Mouse (Mus musculus) megakaryocyte progenitor cell, adult 5-6 weeks (primary cell): ENCODE measurements at regions not wholly inside any gene's neighbourhood (a gene's known extent, or its start where the extent isn't known, plus 50 kb on each side); places are given as distances from the start of the nearest gene placed in this dataset.

Experiments used
- ATAC-seq: replicated peaks from 2 replicates; pipeline ENCODE4 v1.8.0; 2016; ENCODE audit warnings: mild to moderate bottlenecking, moderate TSS enrichment, inconsistent platforms; ENCODE audit not compliant: poor library complexity

DNA sequence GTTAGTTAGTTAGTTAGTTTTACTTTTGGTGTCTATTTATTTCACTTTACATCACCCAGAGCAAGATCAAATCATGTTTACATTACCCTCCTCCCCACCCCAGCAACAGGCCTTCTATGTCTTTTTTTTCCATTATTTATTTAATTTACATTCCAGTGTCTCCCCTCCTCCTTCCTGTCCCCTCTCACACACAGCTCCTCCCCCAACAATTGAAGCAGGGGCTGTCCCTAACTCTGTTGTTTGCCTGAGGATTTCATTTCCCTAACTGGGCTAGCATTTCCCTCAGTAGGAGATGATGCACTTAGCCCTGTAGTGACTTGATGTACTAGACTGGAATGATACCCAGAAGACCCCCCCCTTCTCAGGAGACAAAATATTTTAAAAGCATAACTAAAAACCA lies 249.9 kb upstream of the Ldb2 start:
- no peak for ATAC-seq

DNA sequence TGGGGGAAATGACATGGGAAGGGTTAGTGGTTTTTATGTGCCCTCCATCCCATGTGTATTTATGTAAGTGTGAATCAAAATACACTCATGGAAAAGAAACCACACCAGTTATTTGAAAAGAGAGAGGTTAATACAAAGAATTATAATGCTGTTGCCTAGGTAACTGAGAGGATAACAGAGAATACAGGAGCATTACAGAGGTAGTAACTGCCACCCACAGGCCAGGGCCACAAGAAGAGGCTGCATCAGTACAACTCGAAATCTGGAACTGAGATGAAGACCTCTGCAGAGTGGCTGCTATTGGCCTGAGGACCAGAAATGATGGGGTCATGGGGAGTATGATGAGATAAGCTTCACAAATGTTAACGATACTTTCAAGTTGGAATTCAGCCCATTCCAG lies 243.4 kb upstream of the Ldb2 start:
- no peak for ATAC-seq

DNA sequence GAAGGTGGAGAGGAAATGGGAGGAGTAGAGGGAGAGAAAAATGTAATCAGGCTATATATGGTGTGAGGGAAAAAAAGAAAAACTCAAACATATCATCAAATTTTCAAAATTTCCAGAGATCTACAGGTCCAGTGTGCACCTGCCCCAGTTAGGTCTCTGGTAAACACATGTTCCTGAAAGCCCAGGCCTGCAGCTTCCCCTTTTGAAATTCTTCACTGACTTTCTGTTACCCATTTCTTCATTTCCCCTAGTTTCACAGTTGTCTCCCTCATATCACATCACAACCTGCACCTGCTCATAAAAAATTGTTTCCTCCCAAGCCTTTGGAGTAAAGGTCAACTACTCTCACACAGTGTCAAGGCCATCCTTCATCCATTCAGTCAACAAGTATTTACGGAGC lies 236.9 kb upstream of the Ldb2 start:
- peak; percentile 84 for ATAC-seq

DNA sequence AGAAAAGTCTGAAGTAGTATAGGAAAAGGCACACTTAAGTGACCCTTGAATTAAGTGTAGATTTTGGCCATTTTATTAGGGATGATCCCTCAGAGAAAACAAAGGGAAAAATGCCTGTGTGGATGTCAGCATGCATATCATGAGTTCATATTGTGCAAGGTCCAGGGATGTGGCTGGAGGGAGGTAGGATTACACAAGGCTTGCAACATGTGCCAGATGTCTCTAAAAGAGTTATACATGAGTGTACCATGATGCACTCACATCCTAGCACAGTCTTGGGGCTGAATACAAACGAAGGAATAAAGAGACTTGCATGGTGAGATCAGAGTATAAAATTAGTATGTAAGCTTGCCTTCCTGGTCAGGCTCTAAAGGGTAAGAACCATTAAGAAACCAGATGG lies 233.7 kb upstream of the Ldb2 start:
- peak; percentile 93 for ATAC-seq

DNA sequence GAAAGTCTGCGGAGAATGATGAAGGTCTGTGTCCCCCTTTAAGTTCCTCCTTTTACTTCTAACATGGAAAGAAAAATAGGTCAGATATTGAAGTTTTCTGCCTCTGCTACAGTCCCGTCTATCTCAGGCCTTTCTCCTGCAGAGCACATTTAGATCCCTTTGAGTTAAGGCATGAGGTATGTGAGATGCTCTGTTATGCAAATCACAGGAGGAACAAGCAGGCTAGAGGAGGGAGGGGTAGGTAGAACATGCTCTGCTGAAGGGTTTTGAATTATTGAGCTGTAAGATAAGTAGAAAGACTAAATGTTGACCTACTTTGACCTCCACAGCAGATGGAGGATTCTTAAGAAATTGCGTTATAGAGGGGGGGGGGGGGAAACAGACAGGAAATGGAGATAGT lies 228.4 kb upstream of the Ldb2 start:
- ATAC-seq, result no peak

DNA sequence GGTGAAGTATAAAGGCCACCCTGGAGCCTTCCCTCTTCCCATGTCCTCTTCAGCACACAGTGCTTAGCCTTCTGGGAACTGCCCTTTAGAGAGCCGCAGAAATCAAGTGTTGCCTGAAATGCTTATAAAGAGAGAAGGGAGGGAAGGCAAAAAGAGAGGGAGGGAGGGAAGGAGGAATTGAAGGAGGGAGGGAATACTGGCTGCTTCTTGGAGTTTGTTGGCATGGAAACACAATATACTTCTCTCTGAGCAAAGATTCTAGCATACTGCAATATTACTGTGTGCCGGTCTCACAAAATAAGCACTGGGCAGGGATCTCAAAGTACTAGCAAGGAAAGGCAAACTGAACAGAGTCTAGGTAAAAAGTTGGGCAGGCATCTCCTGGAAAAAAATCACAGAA lies 225.9 kb upstream of the Ldb2 start:
- no peak for ATAC-seq

DNA sequence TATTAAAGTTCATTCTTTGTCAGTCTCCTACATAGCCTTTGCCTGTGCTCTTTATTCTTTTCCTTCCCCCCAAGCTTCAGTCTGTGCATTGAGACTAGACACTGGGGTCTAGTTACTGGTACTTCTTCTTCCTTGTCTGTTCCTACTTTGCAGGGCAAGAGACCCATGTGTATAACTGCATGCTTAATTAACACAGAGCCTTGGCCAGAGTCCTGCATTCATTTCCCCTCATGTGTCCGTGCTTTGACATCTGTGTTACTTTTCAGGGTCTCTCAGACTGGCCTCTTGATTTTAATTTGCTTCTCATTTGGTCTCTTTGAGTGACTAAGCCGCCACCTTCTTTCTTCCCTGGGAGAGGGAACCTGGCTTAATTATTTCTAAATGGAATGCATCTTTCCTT lies 208.4 kb upstream of the Ldb2 start:
- ATAC-seq, result no peak

DNA sequence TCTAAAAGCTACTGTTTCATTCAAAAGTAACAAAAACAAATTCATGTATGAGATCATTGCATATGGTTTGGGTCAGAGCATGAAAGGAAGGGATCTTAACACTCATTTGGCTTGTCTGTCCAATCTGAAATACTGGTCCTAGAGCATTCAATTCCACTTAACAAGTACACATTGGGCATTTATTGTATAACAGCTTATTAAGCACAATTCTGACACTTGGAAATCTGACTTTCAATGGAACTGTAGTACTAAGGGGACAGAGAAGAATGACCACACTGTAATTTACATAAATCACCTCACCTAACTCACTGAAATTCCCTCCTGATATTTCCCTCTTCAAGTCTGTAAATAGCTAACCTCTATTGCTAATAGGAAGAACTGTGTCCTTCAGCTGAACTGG lies 201.5 kb upstream of the Ldb2 start:
- ATAC-seq, result no peak

DNA sequence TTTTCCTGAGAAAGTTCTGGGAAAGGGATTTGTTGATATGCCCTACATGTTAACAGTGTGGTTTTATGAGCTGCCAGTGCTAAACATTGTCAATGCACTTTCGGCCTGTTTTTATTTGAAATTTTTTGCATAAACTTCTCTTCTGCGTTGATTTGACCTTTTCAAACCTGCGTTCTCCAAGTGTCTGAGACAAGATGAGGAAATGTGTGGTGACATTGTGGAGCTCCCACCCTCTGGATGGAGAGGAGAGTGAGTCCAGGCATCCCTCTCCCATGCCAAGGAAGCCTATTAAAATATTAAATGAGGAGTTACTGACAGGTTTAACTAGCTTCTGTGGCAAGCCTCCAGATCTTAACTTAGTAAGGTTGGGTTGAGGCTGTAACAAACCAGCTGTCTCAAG lies 199.6 kb upstream of the Ldb2 start:
- no peak for ATAC-seq

DNA sequence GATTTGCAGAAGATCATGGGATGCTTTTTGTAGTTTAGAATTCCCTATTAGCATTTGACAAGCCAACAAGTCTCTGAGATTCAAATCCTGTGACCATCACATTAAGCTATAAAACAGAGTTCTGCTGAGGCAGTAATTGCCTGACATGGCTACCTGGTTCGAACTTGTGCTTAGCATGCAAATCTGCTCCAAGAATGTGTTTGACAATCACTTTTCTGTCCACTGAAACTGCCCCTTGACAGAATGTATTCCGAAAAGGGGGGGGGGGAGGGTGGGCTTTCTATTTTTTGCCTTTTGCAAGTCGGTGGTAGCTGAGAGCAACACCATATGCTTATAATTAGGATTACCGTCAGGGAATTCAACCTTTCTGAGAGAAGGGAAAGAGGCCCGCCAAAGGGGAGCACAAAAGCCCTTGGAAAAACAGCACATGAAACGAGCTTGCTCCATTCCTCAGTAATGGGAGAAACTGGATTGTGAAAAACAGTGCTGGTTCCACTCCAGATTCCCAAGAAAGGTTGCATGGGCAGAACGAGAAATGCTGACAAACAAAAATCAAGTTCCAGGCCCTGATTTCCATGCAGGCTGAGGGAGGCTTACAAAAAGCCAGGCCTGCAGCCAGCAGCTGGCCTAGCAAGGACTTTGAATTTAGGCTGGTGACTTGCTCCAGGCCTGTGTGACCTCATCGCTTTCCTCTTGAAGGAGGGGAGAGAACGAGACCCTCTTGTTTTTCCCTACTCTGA lies 176.1 kb upstream of the Ldb2 start:
- no peak for ATAC-seq

DNA sequence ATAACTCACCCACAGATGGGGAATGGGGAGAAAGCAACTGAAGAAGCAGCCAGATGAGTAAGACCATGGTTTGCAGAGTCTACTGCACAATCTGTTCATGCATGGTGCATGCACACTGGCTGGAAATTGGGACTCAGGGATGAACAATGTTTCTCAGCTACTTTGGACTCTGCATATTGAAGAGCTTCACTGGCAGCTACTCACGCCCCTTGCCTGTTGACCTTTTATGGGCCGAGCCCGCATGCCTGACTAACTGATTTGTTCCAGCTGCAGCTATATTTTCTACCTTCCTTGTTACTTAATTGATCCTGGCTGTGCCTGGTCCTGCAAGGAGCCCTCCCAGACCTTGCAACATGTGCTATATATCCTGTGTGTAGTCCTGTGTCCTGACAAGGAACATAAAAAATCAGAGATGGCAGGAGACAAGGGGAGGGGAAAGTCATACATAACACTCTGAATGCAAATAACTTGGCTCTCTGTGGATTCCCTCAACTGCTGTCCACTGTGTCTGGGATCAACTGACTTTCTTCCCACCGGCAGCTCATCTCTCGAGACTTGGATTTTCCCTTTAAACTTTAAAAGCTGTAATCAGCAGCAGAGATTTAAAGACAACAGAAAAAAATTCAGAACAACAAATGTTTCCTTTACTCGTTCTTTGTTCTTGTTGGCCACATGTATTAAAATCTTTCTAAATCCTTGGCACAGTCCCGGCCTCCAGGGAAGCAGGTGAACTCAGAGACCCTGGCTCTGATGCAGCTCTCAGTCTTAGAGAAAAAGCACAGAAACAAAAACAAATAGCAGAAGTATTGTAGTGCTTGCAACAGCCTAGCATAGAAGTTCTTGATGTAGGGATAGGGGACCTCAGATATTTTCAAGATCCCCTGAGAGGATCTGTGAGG lies 143.8 kb upstream of the Ldb2 start:
- no peak for ATAC-seq

DNA sequence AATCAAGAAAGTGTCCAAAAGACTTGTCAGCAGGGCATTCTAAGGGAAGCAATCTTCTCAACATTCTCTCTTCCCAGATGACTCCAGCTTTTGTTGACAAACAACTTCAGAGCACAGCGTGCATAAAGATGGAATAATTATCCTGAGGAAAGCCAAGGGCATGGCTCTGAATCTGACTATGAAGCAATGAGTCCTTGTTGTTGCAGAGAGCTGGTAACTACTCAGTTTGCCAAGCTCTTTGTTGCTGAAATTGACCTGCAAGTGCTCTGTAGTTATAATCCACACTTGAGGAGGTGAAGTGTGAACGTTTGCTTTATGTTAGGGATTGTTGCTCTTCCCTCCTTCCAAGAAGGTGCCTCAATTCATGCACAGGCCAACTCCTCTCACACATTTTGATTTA lies 143.1 kb upstream of the Ldb2 start:
- no peak for ATAC-seq

DNA sequence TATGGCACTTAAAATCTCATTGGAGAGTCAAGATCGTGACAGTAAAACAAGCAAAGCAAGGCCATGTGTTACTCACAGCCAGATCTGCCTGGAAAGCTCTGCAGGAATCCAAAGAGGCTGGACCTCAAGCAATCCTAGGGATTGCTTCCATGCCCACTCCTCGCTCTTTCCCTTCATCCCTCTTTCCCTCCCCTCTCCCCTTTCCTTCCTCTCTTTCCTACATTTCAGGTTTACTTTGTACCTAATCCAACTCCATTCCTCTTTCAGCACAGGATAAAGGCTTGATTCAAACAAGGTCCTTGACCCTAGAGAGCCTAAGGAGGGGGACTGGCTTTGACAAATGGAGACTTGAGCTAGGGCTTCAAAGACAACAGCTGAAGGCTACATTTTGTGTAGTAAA lies 126.0 kb upstream of the Ldb2 start:
- ATAC-seq, result no peak

DNA sequence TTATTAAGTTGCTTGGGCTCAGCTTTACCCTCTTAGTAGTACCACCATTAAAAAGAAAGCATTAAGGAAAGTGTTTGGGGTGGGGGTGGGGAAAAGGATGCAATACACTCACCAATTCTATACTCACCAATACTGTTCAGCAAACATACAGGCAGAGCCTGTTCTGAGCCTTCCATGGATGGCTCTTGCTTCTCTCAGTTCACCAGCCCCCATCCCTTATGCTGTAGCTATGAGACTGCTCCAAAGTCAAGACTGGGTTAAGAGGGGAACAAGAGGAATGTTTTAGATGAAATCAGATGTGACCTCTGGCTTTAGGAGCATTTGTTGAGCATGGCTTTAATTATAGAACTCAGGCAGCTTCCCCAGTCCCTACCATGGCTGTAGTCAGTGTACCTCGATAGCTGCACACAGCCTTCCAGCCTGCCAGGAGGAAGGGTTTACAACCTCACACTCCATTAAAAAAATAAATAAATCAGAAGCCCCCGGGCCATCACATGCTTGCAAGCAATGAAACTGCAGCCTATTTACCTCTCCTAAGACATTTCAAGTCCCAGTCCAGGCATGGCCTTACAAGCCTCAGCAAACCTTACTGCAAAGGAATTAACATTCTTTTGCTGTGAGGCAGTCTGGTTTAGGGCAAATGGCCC lies 122.8 kb upstream of the Ldb2 start:
- no peak for ATAC-seq

DNA sequence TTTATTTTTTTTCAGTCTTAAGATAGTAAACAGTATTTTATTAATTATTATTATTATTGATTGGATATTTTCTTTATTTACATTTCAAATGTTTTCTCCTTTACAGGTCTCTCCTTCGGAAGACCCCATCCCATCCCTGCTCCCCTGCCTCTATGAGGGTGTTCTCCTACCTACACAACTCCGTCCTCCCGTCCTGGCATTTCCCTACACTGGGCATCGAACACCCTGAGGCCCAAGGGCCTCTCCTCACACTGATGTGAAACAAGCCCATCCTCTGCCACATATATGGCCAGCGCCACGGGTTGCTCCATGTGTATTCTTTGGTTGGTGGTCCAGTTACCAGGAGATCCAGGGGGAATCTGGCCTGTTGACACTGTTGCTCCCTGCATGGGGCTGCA lies 118.3 kb upstream of the Ldb2 start:
- no peak for ATAC-seq

DNA sequence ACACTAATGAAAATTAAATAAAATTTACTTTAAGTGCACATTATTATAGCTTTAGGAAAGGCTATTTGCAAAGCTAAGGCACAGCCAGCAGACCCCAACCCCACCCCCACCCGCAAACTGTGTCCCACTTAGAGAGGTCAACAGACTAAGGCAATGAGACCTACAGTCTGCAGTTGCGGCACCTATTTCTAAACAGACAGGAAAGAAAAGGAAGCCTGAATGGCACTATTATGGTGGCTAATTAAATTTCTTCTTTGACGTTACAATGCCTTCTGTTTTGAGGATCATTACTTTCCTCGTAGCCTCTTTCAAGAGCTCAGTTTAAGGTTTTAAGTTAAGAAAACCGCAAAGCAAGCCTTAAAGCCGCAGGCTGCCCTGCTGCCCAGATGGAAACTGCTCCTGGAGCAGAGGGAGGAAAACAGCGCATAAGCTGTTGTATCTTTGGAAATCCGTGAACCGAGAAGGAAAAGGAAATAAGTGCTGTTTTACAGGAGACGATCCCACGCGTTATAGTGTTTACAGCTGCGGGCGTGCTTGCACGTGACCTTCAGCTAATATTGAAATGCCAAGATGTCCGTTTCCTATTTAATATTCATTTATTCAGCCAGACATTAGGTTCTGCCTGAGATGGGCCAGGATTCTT lies 117.8 kb upstream of the Ldb2 start:
- no peak for ATAC-seq

DNA sequence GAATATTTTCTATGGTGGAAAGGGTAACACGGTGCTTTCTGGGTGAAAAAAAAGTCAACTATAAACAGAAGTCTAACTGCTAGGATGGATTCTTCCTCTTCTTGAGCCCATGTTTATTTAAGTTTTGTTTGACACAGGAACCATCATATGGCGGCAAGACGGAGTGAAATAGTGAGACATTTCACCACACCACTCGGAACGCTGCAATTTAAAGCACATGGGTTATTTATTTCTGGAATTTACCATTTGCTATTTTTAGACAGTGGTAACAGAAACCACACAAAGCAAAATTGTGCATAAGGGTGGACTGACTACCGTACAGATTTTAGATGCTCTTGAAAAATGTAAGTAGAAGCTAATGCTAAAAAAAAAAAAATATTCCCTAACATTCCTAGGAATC lies 103.1 kb upstream of the Ldb2 start:
- ATAC-seq, result no peak

DNA sequence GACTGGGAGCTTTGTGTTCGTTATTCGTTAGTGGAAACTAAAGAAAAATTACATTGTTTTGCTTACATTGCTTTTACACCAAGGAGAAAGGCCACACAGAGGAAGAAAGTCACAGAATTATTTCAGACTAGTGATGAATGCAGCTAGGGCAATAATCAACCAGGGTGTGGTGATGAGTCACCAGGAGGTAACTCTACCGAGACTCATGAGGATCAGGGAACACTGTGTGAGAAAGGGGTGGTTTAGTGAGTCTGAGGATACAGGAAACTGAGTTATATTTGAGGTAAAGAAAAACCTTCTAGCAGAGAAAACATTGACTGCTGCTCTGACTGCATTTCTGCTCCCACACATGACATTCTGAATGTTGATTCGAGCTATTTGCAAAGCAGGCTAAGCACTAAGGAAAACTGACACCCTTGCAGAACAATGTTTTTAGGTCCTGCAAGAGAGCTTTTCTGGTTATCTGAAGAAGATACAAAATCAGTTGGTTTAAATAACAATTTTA lies 87.1 kb upstream of the Ldb2 start:
- no peak for ATAC-seq

DNA sequence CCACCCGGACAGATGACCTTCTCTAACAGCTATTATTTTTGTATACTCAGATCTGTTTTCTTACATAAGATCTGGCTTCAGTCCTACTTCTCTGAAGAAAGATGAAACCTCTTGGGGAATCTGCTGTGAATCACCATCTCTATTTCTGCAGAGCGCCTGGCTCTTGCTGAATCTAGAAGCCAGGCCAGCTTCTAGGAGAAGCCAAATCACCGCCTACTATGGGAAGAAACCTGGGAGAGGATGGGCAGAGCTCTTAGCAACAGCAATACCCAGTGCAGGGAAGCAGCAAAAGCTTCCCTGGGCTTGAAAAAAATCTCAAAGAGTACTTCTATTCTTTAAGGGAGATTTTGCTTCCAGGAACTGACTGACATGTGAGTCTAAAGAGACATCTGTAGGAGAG lies 77.5 kb upstream of the Ldb2 start:
- ATAC-seq, result no peak

DNA sequence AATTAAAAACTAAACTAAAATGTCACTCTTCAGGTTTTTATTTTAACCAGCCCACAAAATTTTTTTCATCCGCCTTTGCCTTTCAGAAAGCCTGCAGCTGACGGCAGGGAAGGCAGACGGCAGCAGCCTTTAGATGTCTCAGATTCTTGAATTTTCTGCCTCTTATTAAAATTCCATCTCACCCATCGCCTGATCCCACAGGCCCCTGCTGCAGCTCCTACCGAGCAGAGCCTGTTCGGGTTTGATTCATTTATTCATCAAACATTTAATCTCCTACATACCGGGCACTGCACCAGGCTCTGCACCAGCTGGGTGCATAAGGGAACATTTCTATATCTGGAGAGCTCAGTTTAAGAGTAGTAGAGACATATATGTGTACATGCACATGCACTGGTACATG lies 72.8 kb upstream of the Ldb2 start:
- no peak for ATAC-seq

DNA sequence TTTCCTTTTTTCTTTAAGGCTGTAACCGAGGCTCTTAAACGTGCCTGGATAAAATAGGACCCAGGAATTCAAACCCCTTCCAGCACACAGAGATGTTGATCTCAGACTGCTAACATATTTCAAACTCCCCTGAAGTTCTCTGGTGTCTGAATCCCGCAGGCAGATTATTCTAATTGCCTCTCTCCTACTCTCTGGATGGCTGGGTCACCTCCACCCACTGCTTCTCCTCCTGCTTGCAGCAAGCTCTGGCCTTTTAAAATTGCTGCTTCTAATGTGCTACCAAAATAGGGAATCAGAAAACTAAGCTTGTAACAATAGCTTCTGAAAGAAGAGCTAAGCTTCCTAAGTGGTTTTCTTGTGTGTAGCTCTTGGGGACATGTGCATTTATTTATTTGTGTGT lies 64.4 kb upstream of the Ldb2 start:
- ATAC-seq, result no peak
